Mouse (Mus musculus) forebrain, embryonic 15.5 days (tissue): Measurements from ENCODE around the gene Acap2. TPM values are rescaled to one million over a fixed set of nuclear protein-coding genes. Genes with fewer than 3 reads are reported as not detected.

ENCODE experiments used
- ATAC-seq: fragments of 200-750 bp; cut with Nextera tagmentation; replicated peaks from 2 replicates; pipeline ENCODE4 v1.8.0; 2017; ENCODE audit warnings: mild to moderate bottlenecking, moderate TSS enrichment, moderate library complexity
- H3K27ac ChIP-seq: fragments of 300-500 bp; sonication (generic); replicated peaks from 2 replicates; pipeline ENCODE4 v1.5.1; 2015; ENCODE audit warnings: mild to moderate bottlenecking, inconsistent platforms
- H3K27me3 ChIP-seq: fragments of 300-500 bp; sonication (generic); 2 replicates; pipeline ENCODE4 v1.6.1; 2015; ENCODE audit warnings: inconsistent platforms
- H3K36me3 ChIP-seq: fragments of 300-500 bp; sonication (generic); 2 replicates; pipeline ENCODE4 v1.6.1; 2015; ENCODE audit warnings: mild to moderate bottlenecking, inconsistent platforms
- H3K4me1 ChIP-seq: fragments of 300-500 bp; sonication (generic); 2 replicates; pipeline ENCODE4 v1.6.1; 2015; ENCODE audit warnings: inconsistent platforms
- H3K4me2 ChIP-seq: fragments of 300-500 bp; sonication (generic); replicated peaks from 2 replicates; pipeline ENCODE4 v1.6.1; 2015; ENCODE audit warnings: mild to moderate bottlenecking, inconsistent platforms
- H3K4me3 ChIP-seq: fragments of 300-500 bp; sonication (generic); 2 replicates; pipeline ENCODE4 v1.5.1; 2015; ENCODE audit warnings: mild to moderate bottlenecking, inconsistent platforms
- H3K9ac ChIP-seq: fragments of 300-500 bp; sonication (generic); replicated peaks from 2 replicates; pipeline ENCODE4 v1.6.1; 2015; ENCODE audit warnings: mild to moderate bottlenecking, inconsistent platforms
- H3K9me3 ChIP-seq: fragments of 300-500 bp; sonication (generic); 2 replicates; pipeline ENCODE4 v1.6.1; 2016; ENCODE audit warnings: inconsistent platforms
- WGBS: fragments of 180-500 bp; shearing (Covaris S2); methylation state at CpG from one replicate; pipeline ENCODE4 v1.1.7; 2015; ENCODE audit warnings: mixed read lengths; 5-methylcytosine and 5-hydroxymethylcytosine counted together
- polyA plus RNA-seq: library from polyadenylated mRNA; unstranded; fragments of >200 nt; fragmentation: Nextera tagmentation; extraction: Ambion mirVana; gene quantifications from 2 replicates; pipeline ENCODE4 v1.2.1, GENCODE M21; 2015

Gene Acap2
- polyA plus RNA-seq, 1 experiment from 2014 or later: 14.0 TPM

DNA sequence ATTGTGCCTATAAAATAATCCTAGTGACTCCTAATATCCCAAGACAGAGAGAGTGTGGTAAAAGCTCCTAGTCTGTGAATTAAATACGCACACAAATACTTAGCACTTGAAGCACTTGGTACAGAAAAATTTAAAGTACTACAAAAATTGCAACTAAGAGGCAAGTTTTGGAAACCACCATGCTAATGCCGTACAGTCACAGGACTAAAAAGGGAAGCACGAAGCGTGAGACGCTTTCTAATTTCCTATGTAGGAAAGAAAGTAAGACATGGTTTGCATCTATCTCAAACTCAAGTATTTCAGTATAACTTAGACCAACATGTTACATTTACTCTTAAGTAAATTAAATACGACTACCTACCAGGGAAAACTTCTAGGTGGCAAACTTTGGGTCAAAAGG, 79.4 kb downstream of the Acap2 start:
- no peaks in the 10 kb centered on the region for H3K9me3 ChIP-seq
- WGBS: 96% methylated on average over 6 of the region's 6 CpGs
- no peaks in the 10 kb centered on the region for H3K27me3 ChIP-seq
- ATAC-seq: no peak
- no peak overlapping the region for H3K4me2 ChIP-seq
- no peak overlapping the region for H3K27ac ChIP-seq
- no peaks in the 10 kb centered on the region for H3K4me1 ChIP-seq
- no peak overlapping the region for H3K4me3 ChIP-seq
- H3K36me3 ChIP-seq: peaks cover 24% of the 10 kb centered on the region
- no peak overlapping the region for H3K9ac ChIP-seq

DNA sequence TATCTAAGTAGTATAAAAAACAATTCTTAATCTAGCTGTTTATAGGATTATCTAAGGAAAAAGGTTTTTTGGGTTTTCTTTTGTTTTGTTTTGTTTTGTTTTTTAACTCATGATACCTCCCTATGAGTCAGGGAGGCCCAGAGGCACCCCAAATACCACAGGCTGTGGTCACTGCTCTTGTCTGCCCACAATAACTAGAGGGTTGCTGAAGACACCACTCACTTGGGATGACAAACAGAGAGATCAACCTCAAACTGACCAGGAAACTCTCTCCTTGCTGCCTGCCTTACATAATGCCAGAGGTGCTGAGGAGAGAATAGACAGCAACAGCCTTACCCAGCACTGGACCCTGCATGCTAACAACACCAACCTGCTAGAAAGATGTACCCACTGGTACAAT, 87.4 kb downstream of the Acap2 start:
- Histone ChIP-seq H3K9ac (no peak overlapping the region), H3K27ac (no peak overlapping the region), H3K9me3 (0 out of 2 replicates have a peak, but pooled peaks cover 4% of the 10 kb centered on the region), H3K27me3 (no peaks in the 10 kb centered on the region), H3K36me3 (peaks cover 38% of the 10 kb centered on the region), H3K4me1 (no peaks in the 10 kb centered on the region), H3K4me2 (no peak overlapping the region), H3K4me3 (no peak overlapping the region)
- no peak for ATAC-seq

DNA sequence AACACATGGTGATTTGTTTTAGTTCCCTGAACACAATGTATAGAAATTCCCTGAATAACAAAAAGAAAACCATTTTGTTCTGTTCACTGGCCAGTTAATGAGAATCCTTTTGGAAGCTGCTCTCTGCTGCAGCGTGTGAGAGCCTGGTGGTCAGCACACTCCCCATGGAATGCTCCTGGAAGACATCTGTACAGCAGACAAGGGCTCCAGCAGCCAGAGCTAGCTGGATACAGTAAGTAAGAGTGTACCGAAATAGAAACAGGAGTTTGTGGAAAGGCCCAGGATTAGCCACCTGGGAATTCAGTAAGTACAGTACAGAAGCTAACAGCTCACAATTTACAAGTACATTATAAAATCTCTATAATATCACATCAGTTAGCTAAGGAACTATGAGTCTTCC, 99.7 kb downstream of the Acap2 start:
- no peaks in the 10 kb centered on the region for H3K27me3 ChIP-seq
- ATAC-seq: no peak
- no peak overlapping the region for H3K4me3 ChIP-seq
- H3K9ac ChIP-seq: no peak overlapping the region
- H3K27ac ChIP-seq: no peak overlapping the region
- no peaks in the 10 kb centered on the region for H3K9me3 ChIP-seq
- no peaks in the 10 kb centered on the region for H3K4me1 ChIP-seq
- 60% methylated on average over 2 of the region's 2 CpGs for WGBS
- peaks cover 40% of the 10 kb centered on the region for H3K36me3 ChIP-seq
- no peak overlapping the region for H3K4me2 ChIP-seq

DNA sequence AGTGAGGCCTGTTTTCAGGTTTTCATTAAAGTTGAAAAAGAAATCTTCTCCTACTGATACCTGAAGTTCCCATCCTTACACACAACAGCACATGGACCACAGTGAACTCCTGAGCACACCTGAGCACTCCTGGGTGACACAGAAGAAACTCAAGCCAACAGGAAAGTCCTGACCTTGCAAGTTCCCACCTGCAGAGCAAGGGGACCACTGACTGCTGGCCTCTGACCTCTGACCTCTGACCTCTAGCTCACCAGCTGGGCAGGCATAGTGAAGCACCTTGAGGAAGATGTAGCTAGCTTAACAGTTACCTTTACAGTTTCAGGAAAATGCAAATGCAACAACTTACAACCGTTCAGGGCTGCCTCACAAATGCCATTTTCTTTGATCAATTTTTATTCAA, 101.1 kb downstream of the Acap2 start:
- no peak overlapping the region for H3K4me3 ChIP-seq
- no peak overlapping the region for H3K27ac ChIP-seq
- H3K9me3 ChIP-seq: no peaks in the 10 kb centered on the region
- no peaks in the 10 kb centered on the region for H3K27me3 ChIP-seq
- WGBS: 81% methylated on average over 1 of the region's 1 CpGs
- no peak overlapping the region for H3K9ac ChIP-seq
- H3K4me1 ChIP-seq: no peaks in the 10 kb centered on the region
- no peak overlapping the region for H3K4me2 ChIP-seq
- peaks cover 34% of the 10 kb centered on the region for H3K36me3 ChIP-seq
- no peak for ATAC-seq

DNA sequence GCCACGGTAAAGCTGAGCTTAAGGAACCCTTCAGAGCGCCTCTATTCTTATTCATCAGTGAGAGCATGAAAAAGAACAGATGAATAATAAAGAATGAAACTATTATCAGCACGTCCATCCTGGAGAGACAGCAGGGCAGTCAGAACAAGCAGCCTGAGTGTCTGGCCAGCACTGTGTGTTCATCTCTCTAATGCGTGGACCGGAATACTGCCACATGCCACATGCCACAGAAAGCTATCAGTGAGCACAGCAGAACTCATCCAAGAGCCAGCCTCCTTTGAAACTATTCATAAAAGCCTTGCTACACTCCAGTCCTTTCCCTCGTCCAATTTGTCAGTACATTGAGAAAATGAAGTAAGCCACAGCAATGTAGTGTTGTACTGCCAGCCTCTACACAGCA, 107.0 kb downstream of the Acap2 start:
- no peak overlapping the region for H3K4me2 ChIP-seq

DNA sequence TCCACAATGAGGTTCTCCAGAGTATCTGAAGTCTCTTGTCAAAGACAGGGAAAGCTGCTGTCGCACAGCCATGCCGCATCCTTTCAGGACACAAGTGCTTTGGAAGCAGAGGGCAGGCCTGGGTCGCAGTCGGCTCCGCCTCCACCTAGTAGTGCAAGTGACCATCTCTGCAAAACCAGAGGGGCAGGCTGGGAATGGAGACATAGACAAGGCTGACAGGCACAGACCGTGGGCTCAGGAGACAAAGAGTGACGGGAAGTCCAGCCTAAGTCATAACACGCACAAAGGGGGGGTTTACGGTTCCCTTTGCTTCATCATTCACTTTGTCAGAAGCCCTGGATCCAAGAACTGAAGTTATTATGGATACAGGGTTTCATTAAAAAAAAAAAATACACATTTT, 107.9 kb downstream of the Acap2 start:
- Histone ChIP-seq H3K9ac (no peak overlapping the region), H3K4me1 (no peaks in the 10 kb centered on the region), H3K4me3 (no peak overlapping the region), H3K27ac (no peak overlapping the region), H3K4me2 (no peak overlapping the region), H3K27me3 (no peaks in the 10 kb centered on the region), H3K9me3 (no peaks in the 10 kb centered on the region), H3K36me3 (peaks cover 4% of the 10 kb centered on the region; the same call in 1 of the 2 replicates)
- ATAC-seq: no peak
- 53% methylated on average over 9 of the region's 9 CpGs for WGBS

More for the DNA sequence above, 107.0 kb downstream of the Acap2 start:
- no peak for ATAC-seq
- H3K36me3 ChIP-seq: peaks cover 8% of the 10 kb centered on the region; the same call in 1 of the 2 replicates
- H3K27ac ChIP-seq: no peak overlapping the region
- H3K27me3 ChIP-seq: no peaks in the 10 kb centered on the region
- no peak overlapping the region for H3K4me3 ChIP-seq
- WGBS: 42% methylated on average over 6 of the region's 6 CpGs
- H3K9me3 ChIP-seq: no peaks in the 10 kb centered on the region
- no peak overlapping the region for H3K9ac ChIP-seq
- H3K4me1 ChIP-seq: no peaks in the 10 kb centered on the region

DNA sequence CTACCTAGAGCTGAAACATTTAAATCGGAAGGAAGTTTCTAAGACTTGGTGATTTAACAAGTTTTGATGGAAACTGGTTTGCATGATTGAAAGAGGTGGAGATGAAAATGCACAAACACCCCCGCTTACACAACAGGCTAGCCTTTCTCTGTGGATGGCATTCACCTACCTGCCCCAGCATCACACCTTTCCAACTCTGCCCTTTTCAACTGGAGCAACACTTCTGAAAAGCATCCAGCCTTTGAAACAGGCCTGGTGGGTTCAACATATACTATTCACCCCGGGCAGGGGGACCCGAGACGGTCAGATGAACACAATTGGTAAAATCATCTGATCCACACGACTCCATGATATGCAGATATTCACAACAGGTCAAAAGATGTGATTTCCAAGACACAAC, 119.2 kb downstream of the Acap2 start:
- Histone ChIP-seq H3K27me3 (no peaks in the 10 kb centered on the region), H3K27ac (peak overlapping the region; percentile 90; the same call in 1 of the 2 replicates), H3K36me3 (no peaks in the 10 kb centered on the region), H3K9me3 (no peaks in the 10 kb centered on the region), H3K9ac (no peak overlapping the region), H3K4me2 (peak overlapping the region; percentile 93), H3K4me1 (peaks cover 15% of the 10 kb centered on the region), H3K4me3 (no peak overlapping the region)
- ATAC-seq: no peak
- WGBS: 64% methylated on average over 6 of the region's 6 CpGs

DNA sequence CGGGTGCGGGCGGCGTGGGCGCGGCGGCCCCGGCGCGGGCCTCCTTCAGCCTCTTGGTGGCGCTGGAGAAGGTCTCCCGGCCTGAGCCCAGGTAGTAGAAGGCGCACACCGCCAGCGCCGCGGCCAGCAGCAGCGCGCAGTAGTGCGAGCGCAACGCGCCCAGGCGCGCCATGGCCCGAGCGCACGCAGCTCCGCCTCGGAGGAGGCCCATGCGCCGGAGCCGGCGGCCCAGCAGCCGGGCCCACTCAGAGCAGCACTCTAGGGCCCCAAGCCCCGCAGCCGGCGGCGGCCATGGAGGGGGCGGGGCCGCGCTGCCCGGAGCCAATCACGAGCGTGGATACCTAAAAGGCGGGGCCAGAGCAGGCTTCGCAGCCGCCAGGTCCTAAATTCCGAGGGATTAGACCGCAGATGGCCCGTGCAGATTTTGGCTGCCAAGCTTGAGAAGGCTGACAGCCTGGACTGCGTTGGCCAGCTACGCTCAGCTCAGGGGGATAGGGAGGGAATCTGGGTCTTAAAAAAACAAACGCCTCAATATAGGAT, 119.8 kb downstream of the Acap2 start, which contains the start of gene Xxylt1:
TSS of gene Xxylt1 (minus strand) at position 308 of the 540 bp plus-strand sequence.
- Histone ChIP-seq H3K4me3 (peak within 1 kb of the TSS; percentile 70), H3K9ac (peak within 1 kb of the TSS; percentile 73), H3K27ac (peak within 1 kb of the TSS; percentile 90), H3K36me3 (no peaks in the 10 kb centered on the region), H3K4me2 (peak within 1 kb of the TSS; percentile 93), H3K4me1 (peaks cover 15% of the 10 kb centered on the region), H3K27me3 (no peaks in the 10 kb centered on the region), H3K9me3 (no peaks in the 10 kb centered on the region)
- under 1% methylated on average over 54 of the region's 54 CpGs for WGBS
- peak; percentile 99 for ATAC-seq

DNA sequence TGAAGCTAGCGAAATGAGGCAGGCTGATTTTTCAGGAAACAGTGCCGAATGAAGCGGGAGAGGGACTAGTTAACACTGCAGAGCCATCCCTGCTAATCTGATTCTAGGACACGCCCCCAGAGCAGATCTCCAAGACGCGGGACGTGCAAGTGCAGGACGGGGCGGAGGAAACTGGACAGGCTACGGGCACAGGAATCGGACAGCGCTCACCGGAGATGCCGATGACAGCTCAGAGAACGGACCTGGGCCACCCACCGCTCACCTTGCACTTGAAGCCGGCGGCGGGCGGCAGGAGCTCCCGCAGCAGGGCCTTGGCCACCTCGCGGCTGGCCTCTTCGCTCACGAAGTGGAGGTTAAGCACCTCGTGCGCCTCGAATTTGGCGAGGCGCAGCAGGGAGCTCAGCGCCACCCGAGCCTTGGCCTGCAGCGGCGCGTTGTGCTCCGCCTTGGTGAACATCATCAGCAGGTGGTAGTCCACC, 120.4 kb downstream of the Acap2 start:
- WGBS: under 1% methylated on average over 36 of the region's 36 CpGs
- peak overlapping the region; percentile 70 for H3K4me3 ChIP-seq
- H3K9me3 ChIP-seq: no peaks in the 10 kb centered on the region
- H3K27ac ChIP-seq: peak overlapping the region; percentile 90
- H3K27me3 ChIP-seq: no peaks in the 10 kb centered on the region
- peak overlapping the region; percentile 73 for H3K9ac ChIP-seq
- H3K4me1 ChIP-seq: peaks cover 15% of the 10 kb centered on the region
- H3K4me2 ChIP-seq: peak overlapping the region; percentile 93
- no peaks in the 10 kb centered on the region for H3K36me3 ChIP-seq
- peak; percentile 63 for ATAC-seq

DNA sequence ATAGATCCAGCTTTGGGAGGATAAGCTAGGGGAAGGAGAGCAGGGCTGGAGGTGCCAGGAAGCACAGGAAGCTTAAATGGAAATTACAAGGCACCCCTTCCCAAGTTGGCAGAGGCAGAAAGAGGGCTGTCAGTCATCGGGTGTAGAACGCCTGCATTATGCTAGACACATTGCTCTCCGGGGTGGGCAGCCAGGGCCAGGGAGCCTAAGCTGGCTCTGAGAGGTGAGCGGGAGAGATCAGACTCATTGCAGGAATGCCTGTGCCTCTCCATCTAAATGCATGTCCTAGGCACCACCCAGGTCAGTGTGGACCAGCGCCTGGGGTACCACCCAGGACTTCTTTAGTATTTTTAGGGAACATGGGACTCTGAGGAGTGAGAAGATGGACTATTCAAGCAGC, 123.6 kb downstream of the Acap2 start:
- ATAC-seq: no peak
- no peaks in the 10 kb centered on the region for H3K27me3 ChIP-seq
- 93% methylated on average over 5 of the region's 5 CpGs for WGBS
- H3K4me2 ChIP-seq: no peak overlapping the region
- H3K4me1 ChIP-seq: peaks cover 15% of the 10 kb centered on the region
- H3K9me3 ChIP-seq: no peaks in the 10 kb centered on the region
- no peak overlapping the region for H3K27ac ChIP-seq
- H3K9ac ChIP-seq: no peak overlapping the region
- H3K4me3 ChIP-seq: no peak overlapping the region
- no peaks in the 10 kb centered on the region for H3K36me3 ChIP-seq

DNA sequence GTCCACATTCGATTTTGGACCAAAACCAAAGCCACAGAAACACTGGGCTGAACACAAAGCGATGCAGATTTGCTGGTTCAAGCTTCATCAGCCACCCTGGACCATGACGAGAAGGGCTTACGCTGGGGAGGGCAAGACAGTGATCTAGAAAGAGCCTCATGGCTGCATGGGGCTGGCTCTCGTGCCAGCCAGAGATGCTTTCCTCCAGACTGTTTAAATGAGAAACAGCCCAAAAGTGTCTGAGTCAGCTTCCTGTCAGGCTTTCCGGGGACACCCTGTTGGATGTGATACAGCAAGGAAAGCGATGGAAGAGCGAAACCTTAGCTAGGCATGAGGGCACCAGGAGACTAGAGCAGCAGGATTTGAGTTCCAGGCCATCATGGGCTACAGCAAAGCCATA, 124.6 kb downstream of the Acap2 start:
- H3K9me3 ChIP-seq: no peaks in the 10 kb centered on the region
- ATAC-seq: no peak
- 93% methylated on average over 8 of the region's 8 CpGs for WGBS

DNA sequence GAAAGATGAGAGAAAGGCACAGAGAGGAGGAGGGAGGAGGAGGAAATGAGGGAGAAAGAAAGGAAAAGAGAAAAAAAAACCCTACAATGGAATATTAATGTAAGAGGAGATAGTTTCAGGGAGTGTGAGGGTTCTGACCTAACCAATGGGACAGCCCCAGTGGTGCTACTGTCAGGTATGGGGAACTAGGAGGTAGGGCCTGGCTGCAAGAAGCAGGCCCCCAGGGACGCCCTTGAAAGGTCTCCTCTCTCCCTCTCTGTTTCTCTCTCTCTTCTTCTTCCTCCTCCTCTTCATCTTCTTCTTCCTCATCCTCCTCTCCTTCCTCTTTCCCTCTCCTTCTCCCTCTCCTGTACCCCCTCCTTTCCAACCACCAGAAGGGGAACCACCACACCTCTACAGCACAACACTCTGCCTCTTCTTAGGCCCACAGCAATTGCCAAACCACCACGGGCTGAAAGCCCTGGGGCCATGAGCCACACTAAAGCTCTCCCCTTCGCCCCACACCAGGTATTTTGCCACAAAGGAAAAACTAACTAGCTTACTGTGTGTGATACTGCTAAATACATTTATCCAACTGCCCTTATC, 126.6 kb downstream of the Acap2 start:
- no peak for ATAC-seq
- Histone ChIP-seq H3K4me1 (peaks cover 4% of the 10 kb centered on the region), H3K27me3 (no peaks in the 10 kb centered on the region), H3K9ac (no peak overlapping the region), H3K9me3 (no peaks in the 10 kb centered on the region), H3K4me2 (no peak overlapping the region), H3K36me3 (no peaks in the 10 kb centered on the region), H3K27ac (no peak overlapping the region), H3K4me3 (no peak overlapping the region)
- 74% methylated on average over 3 of the region's 3 CpGs for WGBS

More for the DNA sequence above, 124.6 kb downstream of the Acap2 start:
- Histone ChIP-seq H3K4me1 (peaks cover 10% of the 10 kb centered on the region), H3K9ac (no peak overlapping the region), H3K27me3 (no peaks in the 10 kb centered on the region), H3K4me3 (no peak overlapping the region), H3K36me3 (no peaks in the 10 kb centered on the region), H3K4me2 (no peak overlapping the region), H3K27ac (no peak overlapping the region)

DNA sequence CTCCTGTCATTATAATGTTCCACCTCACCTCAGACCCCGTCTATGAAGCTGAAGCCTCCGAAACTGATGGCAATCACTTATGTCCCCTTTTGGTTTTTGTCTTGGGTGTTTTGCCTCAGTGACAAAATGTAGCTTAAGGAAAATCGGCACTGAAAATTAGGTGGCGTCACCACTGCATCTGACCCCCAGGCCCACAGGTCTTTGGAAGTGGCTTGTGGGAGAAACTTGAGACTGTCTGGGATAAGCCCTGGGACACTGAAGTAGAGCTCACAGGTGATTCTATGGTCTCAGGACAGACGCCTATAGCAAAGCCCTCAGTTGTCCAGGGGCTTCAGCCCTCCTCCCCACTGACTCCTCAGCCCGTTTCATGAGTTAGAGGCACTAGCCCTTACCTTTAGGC, 129.3 kb downstream of the Acap2 start:
- H3K9ac ChIP-seq: no peak overlapping the region
- H3K4me1 ChIP-seq: peaks cover 4% of the 10 kb centered on the region
- WGBS: 85% methylated on average over 6 of the region's 6 CpGs
- H3K4me2 ChIP-seq: no peak overlapping the region
- no peaks in the 10 kb centered on the region for H3K27me3 ChIP-seq
- no peak overlapping the region for H3K27ac ChIP-seq
- ATAC-seq: no peak
- no peaks in the 10 kb centered on the region for H3K9me3 ChIP-seq
- H3K36me3 ChIP-seq: no peaks in the 10 kb centered on the region
- no peak overlapping the region for H3K4me3 ChIP-seq
